Mouse (Mus musculus): ENCODE results near the gene Crim1. TPM values are rescaled to one million over a fixed set of nuclear protein-coding genes. Genes with fewer than 3 reads are reported as not detected.
"Not testable (repeated sequence)": the region's sequence is repeated elsewhere in the genome, so short reads cannot be mapped to it uniquely, and the experiment has no call there.

The Crim1 gene
- polyA plus RNA-seq, 1 experiment, result 0.10 TPM

DNA sequence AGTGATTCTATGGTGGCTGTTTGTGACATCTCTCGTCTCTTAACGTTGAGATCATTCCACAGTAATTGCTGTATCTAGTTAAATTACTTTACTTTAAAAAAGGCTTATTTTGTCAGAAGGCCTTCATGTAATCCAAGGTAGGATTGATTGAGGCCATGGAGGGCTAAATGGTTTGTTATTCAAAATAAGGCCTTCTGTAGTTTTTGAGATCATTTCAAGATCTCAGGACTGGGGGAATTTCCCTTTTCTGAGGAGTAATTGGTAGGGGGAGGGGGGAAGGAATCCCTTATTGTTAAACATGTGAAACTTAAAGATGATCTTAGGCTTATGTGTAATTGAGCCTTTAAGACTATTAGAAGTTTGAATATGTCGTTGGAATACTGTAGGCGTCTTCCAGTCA, 40.1 kb downstream of the Crim1 start:
- TF ChIP-seq GATA1 (IDR thresholded peaks at IDR 0.05; ENCODE audit: low read length), result no peak
- TF ChIP-seq TAL1 (IDR thresholded peaks at IDR 0.05; ENCODE audit: low read length), result no peak
- Histone ChIP-seq H3K4me1 (ENCODE audit: control insufficient read depth) (peaks cover 17% of the 10 kb centered on the region), H3K27me3 (ENCODE audit: control insufficient read depth) (no peaks in the 10 kb centered on the region), H3K36me3 (ENCODE audit: control insufficient read depth) (no peaks in the 10 kb centered on the region), H3K9me3 (ENCODE audit: control insufficient read depth, low read length) (no peaks in the 10 kb centered on the region), H3K4me3 (replicated peaks) (no peak overlapping the region)

DNA sequence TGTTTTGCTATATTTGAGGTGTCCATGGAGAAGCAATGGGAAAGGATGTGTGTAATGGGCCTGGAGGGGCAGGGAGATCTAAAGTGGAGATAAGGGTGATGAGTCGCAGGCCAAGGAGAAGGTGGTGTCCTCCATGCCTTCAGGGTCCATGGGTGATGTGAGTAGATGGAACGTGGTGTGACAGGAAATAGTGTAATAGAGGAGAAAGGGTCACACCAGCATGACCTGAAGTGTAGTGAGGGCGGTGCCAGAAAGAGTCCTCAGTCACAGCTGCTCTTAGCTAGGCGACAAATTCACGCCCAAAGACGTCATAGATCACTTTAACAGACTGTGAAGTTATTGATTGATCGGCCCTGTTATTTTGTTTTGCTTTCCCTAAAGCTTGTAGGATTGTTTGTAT, 41.2 kb downstream of the Crim1 start:
- TF ChIP-seq TAL1 (IDR thresholded peaks at IDR 0.05; ENCODE audit: low read length) (no peak), GATA1 (IDR thresholded peaks at IDR 0.05; ENCODE audit: low read length) (no peak)
- Histone ChIP-seq H3K9me3 (ENCODE audit: control insufficient read depth, low read length) (no peaks in the 10 kb centered on the region), H3K27me3 (ENCODE audit: control insufficient read depth) (no peaks in the 10 kb centered on the region), H3K36me3 (ENCODE audit: control insufficient read depth) (no peaks in the 10 kb centered on the region), H3K4me3 (replicated peaks) (no peak overlapping the region), H3K4me1 (ENCODE audit: control insufficient read depth) (peaks cover 21% of the 10 kb centered on the region)

DNA sequence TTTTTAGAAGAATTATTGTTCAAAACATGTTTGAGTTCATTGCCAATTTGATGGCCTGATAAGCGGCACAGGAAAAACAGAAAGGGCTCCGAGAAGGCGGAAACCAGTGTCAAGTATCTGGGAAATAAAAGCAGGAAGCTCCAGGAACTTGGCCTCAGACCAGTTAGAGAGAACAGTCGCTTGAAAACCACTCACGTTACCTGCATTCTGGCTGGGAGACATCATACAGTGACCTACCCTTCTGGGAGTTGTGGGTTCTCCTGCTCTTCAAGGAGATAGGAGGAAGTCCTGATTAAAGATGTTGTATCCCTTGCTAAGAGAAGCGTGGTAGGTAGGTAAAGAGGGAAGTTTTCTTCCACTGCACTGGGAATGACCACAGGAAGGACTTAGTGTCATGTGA, 44.7 kb downstream of the Crim1 start:
- H3K9me3 ChIP-seq (ENCODE audit: control insufficient read depth, low read length), result no peaks in the 10 kb centered on the region
- TF ChIP-seq TAL1 (IDR thresholded peaks at IDR 0.05; ENCODE audit: low read length), result no peak
- TF ChIP-seq GATA1 (IDR thresholded peaks at IDR 0.05; ENCODE audit: low read length), result no peak
- H3K4me3 ChIP-seq (replicated peaks), result peak overlapping the region; percentile 14
- H3K27me3 ChIP-seq (ENCODE audit: control insufficient read depth), result no peaks in the 10 kb centered on the region
- peaks cover 42% of the 10 kb centered on the region for H3K4me1 ChIP-seq (ENCODE audit: control insufficient read depth)
- H3K36me3 ChIP-seq (ENCODE audit: control insufficient read depth), result no peaks in the 10 kb centered on the region

DNA sequence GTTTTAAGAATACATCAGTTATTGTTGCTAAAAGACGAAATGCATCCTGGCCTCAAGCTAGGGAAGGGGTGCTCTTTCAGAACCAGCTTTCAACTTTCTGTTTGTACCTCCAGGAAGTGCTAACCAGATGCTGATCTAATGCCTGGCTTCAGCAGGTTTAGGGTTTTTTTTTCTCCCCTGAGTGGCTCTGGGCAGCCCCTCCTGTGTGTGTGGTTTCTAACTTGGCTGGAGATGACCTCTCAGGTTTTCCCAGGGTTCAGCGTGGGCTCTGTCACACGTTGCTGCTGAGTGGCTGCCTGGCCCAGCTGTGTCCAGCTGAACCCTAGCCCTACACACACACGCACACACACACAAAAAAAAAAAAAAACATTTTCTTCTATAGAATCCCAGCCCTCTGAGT, 45.4 kb downstream of the Crim1 start:
- Histone ChIP-seq H3K27me3 (ENCODE audit: control insufficient read depth) (no peaks in the 10 kb centered on the region), H3K4me3 (replicated peaks) (peak overlapping the region; percentile 14), H3K9me3 (ENCODE audit: control insufficient read depth, low read length) (no peaks in the 10 kb centered on the region), H3K36me3 (ENCODE audit: control insufficient read depth) (no peaks in the 10 kb centered on the region), H3K4me1 (ENCODE audit: control insufficient read depth) (peaks cover 44% of the 10 kb centered on the region)
- TF ChIP-seq TAL1 (IDR thresholded peaks at IDR 0.05; ENCODE audit: low read length) (no peak), GATA1 (IDR thresholded peaks at IDR 0.05; ENCODE audit: low read length) (no peak)

DNA sequence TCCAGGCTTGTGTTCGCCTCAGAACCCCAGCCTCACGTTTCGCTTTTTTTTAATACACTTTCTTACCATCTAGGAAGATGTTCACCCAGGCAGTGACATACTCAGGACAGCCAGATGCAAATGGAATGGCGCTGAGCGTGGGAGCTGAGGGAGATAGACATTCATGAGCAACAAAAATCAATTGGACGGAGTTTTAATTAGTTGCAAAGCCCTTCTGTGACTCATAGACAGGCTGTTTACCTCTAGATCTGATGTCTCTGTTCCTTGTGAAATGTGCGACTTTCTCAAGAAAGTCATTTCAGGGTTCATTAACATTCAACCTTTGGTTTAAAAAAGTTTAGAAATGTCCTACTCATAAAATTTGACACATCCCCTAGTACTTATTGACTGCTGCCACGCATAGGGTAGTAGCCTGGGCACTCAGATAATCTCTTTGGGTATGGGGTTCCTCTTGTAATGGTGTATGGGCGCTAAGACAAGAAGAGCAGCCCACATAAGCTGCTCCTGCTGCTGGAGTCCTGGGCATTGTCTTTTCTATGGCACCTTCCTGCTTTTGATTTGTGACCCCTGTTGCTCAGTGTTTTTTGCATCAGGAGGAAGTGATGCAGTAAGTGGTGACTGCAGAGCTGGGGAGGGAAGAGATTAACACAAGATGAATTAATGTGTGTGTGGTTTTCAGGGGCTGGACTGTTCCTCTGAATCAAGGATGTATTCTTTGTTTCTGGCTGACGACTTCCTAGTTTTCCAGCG, 46.8 kb downstream of the Crim1 start:
- Histone ChIP-seq H3K36me3 (ENCODE audit: control insufficient read depth) (no peaks in the 10 kb centered on the region), H3K9me3 (ENCODE audit: control insufficient read depth, low read length) (no peaks in the 10 kb centered on the region), H3K4me3 (replicated peaks) (no peak overlapping the region), H3K27me3 (ENCODE audit: control insufficient read depth) (no peaks in the 10 kb centered on the region), H3K4me1 (ENCODE audit: control insufficient read depth) (peaks cover 43% of the 10 kb centered on the region)
- TF ChIP-seq GATA1 (IDR thresholded peaks at IDR 0.05; ENCODE audit: low read length), result no peak

DNA sequence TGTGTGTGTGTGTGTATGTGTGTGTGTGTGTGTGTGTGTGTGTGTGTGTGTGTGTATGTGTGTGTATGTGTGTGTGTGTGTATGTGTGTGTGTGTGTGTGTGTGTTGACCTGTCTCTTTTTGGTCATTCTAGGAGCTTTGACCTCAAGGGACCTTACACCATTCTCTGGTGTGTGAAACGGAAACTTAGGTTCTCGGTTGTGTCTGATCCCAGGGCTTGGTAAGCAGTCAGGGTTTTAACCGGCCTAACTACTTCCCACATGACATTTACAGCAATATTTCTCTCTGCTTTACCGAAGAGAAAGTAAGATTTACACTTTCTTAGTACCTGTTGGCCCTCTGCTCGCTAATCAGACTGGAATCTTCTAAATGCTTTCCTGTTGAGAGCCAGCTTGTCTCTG, 48.1 kb downstream of the Crim1 start:
- H3K27me3 ChIP-seq (ENCODE audit: control insufficient read depth), result no peaks in the 10 kb centered on the region
- H3K4me1 ChIP-seq (ENCODE audit: control insufficient read depth), result peaks cover 43% of the 10 kb centered on the region
- no peak for TF ChIP-seq TAL1 (IDR thresholded peaks at IDR 0.05; ENCODE audit: low read length)
- TF ChIP-seq GATA1 (IDR thresholded peaks at IDR 0.05; ENCODE audit: low read length), result no peak
- H3K4me3 ChIP-seq (replicated peaks), result no peak overlapping the region
- H3K36me3 ChIP-seq (ENCODE audit: control insufficient read depth), result no peaks in the 10 kb centered on the region
- H3K9me3 ChIP-seq (ENCODE audit: control insufficient read depth, low read length), result no peaks in the 10 kb centered on the region

DNA sequence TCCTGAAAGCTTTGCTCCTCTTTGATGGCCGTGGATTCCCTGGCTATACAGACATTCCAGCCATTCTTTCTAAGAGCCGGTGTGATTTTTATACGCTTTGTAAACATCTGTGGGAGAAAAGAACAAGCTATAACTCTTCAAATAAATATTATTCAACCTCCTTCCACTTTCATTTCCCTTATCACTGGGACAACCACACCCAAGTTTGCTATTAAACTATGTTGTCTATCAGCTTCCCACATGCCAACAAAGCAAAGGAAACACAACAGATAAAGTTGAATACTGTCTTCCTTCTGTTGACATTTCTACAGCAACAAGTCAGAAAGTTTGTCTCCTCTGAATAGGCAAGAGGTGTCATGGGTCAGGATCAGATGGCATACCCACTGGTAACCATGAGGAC, 48.9 kb downstream of the Crim1 start:
- TF ChIP-seq GATA1 (IDR thresholded peaks at IDR 0.05; ENCODE audit: low read length) (no peak), TAL1 (IDR thresholded peaks at IDR 0.05; ENCODE audit: low read length) (no peak)
- H3K4me3 ChIP-seq (replicated peaks), result peak overlapping the region; percentile 18
- no peaks in the 10 kb centered on the region for H3K9me3 ChIP-seq (ENCODE audit: control insufficient read depth, low read length)
- no peaks in the 10 kb centered on the region for H3K27me3 ChIP-seq (ENCODE audit: control insufficient read depth)
- H3K36me3 ChIP-seq (ENCODE audit: control insufficient read depth), result no peaks in the 10 kb centered on the region
- H3K4me1 ChIP-seq (ENCODE audit: control insufficient read depth), result peaks cover 45% of the 10 kb centered on the region

DNA sequence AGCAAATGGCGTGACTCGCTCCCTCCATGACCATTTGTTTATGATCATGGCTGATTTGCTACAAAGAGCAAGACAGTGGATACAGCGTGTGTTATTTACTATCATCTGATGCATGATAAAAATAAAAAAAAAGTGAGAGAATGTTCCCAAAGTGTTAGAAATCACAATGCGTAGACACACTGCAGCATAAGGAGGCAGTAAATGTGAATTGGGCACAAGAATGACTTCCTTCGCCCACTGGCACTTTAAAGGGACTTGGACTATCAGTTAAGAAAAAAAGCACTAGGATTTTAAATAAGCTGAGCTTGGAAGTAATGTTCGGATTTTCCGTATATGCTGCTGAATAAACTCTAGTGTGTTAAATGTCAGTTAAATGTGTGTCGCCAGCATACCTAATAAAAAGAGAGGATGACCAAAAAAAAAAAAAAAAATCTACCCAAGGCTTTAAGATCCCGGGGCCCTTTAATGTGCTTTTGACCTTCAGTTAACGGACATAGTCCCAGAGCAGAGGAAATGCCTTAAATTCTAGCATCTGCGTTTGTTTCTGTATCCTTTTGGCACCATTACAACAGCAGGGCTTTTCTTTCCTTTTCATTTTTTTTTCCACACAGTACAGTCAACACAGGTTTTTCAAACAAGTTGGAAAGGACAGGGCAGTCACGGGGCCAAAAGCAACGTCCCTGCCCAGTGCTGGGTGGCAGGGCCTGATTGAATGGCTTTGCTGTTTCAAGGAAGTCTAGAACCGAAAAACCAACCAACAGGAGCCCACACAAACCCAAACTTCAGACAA, 50.3 kb downstream of the Crim1 start:
- Histone ChIP-seq H3K36me3 (ENCODE audit: control insufficient read depth) (no peaks in the 10 kb centered on the region), H3K4me1 (ENCODE audit: control insufficient read depth) (peaks cover 41% of the 10 kb centered on the region), H3K27me3 (ENCODE audit: control insufficient read depth) (no peaks in the 10 kb centered on the region), H3K4me3 (replicated peaks) (no peak overlapping the region), H3K9me3 (ENCODE audit: control insufficient read depth, low read length) (no peaks in the 10 kb centered on the region)
- TF ChIP-seq TAL1 (IDR thresholded peaks at IDR 0.05; ENCODE audit: low read length), result no peak
- no peak for TF ChIP-seq GATA1 (IDR thresholded peaks at IDR 0.05; ENCODE audit: low read length)

DNA sequence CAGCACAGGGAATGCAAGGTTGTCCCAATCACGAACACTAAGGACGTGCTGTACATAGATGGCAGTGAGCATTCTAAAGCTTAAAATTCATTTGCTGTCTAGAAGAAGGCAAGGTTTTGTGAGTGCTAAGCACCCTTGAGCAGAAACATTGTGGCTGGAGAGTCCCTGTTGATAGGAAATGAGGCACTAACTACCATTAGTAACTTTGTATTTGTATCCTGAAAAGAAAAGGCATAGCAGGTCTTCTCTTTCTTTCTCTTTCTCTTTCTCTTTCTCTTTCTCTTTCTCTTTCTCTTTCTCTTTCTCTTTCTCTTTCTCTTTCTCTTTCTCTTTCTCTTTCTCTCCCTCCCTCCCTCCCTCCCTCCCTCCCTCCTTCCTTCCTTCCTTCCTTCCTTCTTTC, 53.5 kb downstream of the Crim1 start:
- not testable (repeated sequence) for H3K4me3 ChIP-seq (replicated peaks); H3K36me3 ChIP-seq (ENCODE audit: control insufficient read depth); H3K27me3 ChIP-seq (ENCODE audit: control insufficient read depth); H3K9me3 ChIP-seq (ENCODE audit: control insufficient read depth, low read length)
- peaks cover 28% of the 10 kb centered on the region for H3K4me1 ChIP-seq (ENCODE audit: control insufficient read depth)

All from erythroblast, embryonic 14.5 days (primary cell).